Mouse (Mus musculus) brain, embryonic 14.5 days (tissue): ENCODE results near the gene Fam136a. TPM values are rescaled to one million over a fixed set of nuclear protein-coding genes. Genes with fewer than 3 reads are reported as not detected.
"Not testable (repeated sequence)": the region's sequence is repeated elsewhere in the genome, so short reads cannot be mapped to it uniquely, and the experiment has no call there.

Experiments
- DNase-seq: peaks from one replicate; pipeline ENCODE4 v3.0.0-alpha.2; 2011; ENCODE audit warnings: low read depth
- CTCF ChIP-seq: fragments of 200-500 bp; IDR thresholded peaks from 2 replicates; pipeline ENCODE4 v1.5.1; 2012; ENCODE audit warnings: inconsistent platforms, mild to moderate bottlenecking, moderate library complexity, borderline replicate concordance; ENCODE audit not compliant: insufficient read depth, insufficient read length; ENCODE audit errors: extremely low read depth
- POLR2A ChIP-seq: fragments of 200-500 bp; IDR thresholded peaks from 2 replicates; pipeline ENCODE4 v1.6.1; 2012; ENCODE audit warnings: mild to moderate bottlenecking, inconsistent platforms, borderline replicate concordance; ENCODE audit not compliant: poor library complexity, insufficient read depth, insufficient read length, severe bottlenecking; ENCODE audit errors: extremely low read depth
- polyA plus RNA-seq: library from polyadenylated mRNA; depleted of rRNA; stranded (reverse); fragments of >200 nt; gene quantifications from 2 replicates; pipeline ENCODE4 v1.2.3, GENCODE M21; 2012

The Fam136a gene
- polyA plus RNA-seq, 1 experiment, result 58.2 TPM

DNA sequence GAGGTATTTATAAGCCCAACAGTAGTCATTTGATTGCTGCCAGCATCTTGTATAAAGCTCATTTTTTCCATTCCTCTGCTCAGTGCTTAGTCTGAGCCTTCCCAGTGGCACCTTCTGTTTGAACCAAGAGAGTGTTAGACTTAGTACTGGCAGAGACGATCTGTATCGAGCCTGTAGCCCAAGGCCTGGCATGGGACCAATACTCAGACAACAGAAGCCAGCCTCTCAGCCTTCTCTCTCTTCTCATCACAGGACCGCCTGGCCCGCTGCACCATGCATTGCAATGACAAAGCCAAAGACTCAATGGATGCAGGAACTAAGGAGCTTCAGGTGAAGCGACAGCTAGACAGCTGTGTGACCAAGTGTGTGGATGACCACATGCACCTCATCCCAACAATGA is 3.0 kb downstream of the Fam136a start:
- TF ChIP-seq POLR2A, result no peak
- TF ChIP-seq CTCF, result no peak
- DNase-seq, result no peak

DNA sequence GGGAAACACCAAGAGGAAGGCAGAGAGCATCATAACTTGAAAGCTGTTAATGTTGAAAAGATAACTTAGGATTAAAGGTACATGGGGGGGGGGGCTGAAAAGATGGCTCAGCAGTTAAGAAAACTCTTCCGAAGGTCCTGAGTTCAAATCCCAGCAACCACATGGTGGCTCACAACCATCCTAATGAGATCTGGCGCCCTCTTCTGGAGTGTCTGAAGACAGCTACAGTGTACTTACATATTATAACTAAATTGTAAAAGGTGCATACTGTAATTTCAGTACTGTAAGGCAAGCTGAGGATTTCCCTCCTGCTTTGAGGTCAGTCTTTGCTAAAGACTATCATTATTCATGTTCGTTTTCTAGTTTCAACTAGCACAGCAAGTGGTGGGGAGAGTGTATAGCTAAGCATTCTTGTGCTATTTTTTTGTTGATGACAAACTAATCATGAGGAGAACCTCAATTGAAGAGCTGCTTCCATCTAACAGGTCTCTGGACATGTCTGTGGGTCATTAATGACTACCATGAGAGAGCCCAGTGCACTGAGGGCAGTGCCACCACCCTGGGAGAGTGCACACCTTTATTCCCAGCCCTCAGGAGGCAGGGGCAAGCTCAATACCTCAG is 4.8 kb downstream of the Fam136a start:
- DNase-seq, result peak; percentile 31

DNA sequence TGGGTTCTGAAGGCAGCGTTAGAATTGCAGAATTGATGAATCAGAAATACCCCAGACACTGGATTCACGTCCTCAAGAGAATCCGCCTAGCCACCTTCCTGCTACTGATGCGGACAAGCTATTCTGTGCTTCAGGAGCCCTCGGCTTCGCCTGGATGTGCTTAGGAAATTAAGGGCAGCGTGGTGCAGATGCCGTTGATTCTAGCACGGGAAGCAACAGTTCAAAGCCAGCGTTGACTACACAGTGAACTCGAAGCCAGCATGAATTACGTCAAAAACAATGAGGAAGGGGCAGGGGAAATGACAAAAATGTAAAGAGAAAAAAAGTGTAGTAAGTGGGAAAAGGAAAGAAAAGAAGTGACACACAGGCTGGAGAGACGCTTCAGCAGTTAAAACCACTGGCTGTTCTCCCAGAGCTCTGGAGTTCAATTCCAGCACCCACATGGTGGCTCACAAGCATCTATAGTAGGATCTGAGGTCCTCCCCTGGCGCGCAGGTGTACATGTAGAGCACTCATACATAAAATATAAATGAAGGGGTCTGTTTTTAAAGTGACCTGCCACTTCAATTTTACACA is 5.4 kb downstream of the Fam136a start, which contains the start of gene Snrpg:
TSS of gene Snrpg (plus strand) at position 541 of the 576 bp plus-strand sequence.
- TF ChIP-seq CTCF, result no peak
- no peak for TF ChIP-seq POLR2A
- DNase-seq, result peak; percentile 32

More for the DNA sequence above, 4.8 kb downstream of the Fam136a start:
- TF ChIP-seq CTCF (no peak), POLR2A (no peak)

DNA sequence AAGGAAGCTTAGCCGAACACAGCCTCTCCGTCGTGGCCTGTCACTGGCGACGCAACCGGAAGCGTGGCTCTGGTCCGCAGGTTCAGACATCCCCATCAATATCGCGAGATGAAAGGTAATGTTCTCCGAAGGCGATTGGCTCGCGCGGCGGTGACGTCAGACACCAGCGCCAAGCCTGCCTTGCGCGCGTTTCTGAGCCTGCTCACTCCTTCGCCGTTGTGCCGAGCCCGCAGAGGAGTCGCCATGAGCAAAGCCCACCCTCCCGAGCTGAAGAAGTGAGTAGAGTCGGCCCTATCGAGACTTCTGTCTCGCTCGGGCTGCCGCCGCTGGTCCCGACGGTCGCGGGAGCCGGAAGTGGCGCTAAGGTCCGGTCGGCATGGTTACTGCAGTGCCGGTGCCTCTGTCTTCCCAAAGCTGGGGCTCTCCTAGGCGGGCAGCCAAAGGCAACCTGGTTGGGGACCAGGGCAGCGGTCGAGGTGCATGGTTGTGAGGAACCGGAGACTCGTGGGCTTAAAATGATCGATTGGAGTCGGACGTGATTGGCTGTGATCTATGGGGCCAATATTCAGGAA is 6.0 kb downstream of the Fam136a start:
- DNase-seq, result peak; percentile 99
- TF ChIP-seq POLR2A, result peak; percentile 88; the same call in 1 of the 2 replicates
- no peak for TF ChIP-seq CTCF

DNA sequence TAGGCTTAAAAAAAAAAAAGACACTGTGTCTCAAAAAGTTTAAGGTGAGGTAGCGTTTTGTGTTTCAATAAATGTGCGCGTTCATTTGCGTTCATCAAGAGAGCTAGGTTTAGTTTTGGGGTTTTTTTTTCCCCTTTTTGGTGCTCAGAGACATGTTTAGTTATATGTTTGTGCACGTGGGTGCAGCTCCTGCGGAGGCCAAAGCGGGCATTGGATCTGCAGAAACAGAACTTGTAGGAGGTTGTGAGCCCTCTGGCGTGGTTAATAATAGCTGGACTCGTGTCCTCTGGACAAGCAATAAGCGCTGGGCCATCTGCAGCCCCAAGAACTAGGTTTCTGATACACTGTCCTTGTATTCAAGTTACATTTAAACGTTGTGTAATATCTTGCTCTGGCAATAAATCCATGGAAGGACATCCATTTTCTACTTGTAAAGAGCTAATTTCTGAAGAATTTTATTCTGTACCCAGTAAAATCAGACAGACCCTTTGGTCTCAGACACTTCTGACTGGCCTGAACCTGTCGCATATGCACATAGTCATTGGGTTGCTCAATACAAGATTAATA is 6.6 kb downstream of the Fam136a start:
- no peak for DNase-seq
- TF ChIP-seq POLR2A (no peak), CTCF (no peak)

DNA sequence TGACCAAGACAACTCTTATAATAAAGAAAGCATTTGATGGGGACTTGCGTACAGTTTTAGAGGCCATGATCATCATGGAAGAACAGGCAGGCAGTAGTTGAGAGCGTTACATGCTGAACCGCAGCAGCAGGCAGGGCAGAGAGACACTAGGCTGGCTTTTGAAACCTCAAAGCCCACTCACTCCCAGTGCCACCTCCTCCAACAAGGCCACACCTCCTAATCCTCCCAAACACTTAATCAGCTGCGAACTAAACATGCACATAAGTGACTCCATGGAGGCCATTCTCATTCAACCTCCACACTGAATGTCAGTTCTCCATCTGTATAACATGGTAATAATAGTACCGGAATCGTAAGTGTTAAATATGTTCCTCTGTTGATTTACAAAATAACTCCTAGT is 8.1 kb downstream of the Fam136a start:
- no peak for TF ChIP-seq CTCF
- TF ChIP-seq POLR2A, result no peak

DNA sequence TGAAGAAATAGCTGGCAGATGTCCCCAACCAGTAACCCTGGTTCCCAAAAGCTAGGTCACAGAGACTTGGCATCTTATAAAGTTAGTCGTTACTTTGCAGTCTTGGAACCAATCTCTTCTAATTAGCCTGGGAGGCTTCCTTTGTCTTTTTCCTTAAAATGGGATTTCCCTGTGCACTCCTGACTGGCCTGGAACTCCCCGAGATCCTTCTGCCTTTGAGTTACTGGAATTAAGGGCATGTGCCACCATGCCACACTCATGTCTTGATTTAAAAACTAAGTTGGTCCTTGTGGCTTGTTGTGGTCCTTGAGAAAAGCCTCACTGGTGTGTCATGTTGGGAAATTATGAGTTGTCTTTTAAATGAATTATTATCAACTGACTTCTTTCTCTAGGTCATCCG is 12.9 kb downstream of the Fam136a start:
- TF ChIP-seq POLR2A, result no peak
- no peak for TF ChIP-seq CTCF
- DNase-seq, result no peak

More for the DNA sequence above, 8.1 kb downstream of the Fam136a start:
- no peak for DNase-seq

DNA sequence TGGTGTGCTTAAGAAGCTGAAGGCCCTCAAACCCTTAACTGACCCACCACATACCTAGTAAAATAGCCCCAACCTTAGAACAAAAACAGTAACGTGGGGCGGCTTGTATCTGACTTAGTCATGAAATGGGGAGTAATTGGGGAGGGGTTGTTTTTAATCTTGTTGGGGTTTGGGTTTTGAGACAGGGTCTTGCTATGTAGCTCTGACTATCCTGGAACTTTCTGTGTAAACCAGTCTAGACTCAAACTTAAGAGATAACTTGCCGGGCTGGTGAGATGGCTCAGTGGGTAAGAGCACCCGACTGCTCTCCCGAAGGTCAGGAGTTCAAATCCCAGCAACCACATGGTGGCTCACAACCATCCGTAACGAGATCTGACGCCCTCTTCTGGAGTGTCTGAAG is 14.7 kb downstream of the Fam136a start:
- not testable (repeated sequence) for DNase-seq

DNA sequence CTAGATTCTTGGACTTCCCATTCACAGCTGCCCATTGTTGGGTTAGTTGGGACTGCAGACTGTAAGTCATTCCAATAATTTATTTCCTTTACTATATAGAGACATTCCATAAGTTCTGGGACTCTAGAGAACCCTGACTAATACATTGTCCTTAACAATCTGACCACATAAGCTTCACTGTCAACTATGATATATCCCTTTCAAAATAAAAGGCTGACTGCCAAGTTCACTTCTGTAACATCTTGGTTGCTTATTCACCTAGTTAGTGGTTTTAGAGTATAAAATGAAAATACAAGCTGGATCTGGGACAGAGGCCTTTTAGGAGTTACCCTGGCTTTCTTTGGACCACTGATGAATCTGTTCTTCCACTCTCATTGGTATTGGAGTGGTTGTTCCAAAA is 17.1 kb downstream of the Fam136a start:
- no peak for DNase-seq
- no peak for TF ChIP-seq CTCF
- no peak for TF ChIP-seq POLR2A

DNA sequence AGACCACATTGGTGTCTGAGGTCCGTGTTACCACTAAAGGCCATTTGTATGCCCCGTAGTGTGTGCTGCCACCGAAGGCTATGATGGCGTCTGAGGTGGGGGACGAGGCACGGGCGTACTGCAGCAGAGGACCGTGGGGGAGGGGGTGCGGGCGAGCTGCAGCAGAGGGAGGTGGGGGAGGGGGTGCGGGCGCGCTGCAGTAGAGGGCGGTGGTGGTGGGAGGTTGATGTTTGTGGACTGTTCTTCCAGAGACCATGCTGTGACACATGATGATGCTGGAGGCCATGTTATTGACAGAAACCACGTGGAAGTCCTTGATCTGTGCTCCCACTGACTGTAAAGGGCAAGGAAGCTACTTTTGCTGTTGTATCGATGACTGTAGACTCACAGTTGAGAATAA is 17.9 kb downstream of the Fam136a start:
- TF ChIP-seq POLR2A (no peak), CTCF (no peak)

DNA sequence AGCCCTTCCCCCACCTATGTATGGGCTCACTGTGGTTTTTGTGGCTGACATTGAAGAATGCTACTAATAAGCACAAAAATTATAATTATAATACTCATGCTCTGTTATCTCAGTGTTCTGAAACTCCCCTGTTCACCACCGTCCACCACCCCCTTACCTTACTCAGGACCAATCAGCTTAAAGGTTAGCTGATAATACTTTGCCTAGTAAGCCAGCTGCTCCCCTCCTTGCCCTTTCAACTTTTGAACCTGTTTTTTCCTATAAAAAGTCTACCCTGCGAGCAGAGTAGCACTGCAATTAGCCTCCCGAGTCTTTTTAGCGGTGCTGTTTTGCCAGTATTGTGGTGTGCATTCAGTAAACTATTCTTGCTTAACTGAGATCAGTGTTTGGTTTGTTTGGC is 19.2 kb downstream of the Fam136a start:
- TF ChIP-seq POLR2A (no peak), CTCF (no peak)
- no peak for DNase-seq

More for the DNA sequence above, 17.9 kb downstream of the Fam136a start:
- DNase-seq, result no peak
